Mouse (Mus musculus): Measurements from ENCODE around the gene Olfr1278.

DNA sequence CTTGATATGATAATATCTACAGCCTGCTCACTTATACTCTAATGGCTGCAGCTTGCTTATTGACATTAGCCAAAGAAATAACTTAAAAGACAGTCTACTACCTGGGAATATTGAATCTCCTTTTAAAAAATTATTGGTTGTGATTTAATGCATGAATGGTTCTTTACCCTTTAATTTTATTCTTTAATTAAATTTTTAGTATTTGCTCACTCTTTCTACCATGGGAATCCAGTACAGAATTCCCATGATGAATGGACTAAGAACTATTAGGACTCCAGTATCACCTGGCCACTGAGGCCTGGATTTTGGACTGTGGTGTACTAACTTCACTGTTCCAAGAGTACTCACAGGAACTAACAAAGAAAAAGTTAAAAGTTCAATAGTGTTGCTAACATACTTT lies 35.7 kb upstream of the Olfr1278 start, which contains the start of gene Olfr1276:
- TF ChIP-seq CTCF (IDR thresholded peaks at IDR 0.05) (no peak), EP300 (IDR thresholded peaks at IDR 0.05) (no peak)

Data from lung, postnatal 0 days (tissue).